Comparison of ENCODE assay signal across 19 mouse cellular contexts in the genomic region with DNA sequence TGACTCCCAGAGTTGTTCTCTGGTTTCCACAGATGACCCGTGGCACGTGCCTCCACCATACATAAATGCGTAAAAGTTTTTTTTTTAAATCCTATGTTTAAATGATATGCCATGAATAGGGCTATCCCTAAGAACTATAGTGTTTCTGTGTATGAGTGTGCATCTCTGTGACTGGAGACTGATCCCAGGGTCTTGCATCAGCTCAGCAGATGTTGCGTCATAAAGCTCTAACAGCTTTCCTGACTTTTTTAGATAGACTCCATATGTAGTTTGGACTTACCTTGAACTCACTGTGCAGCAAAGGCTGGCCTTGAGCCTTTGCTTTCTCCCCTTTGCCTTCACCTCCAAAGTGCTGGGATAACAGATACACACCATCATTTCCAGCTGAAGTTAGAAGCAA.
"Had no signal": no experiment of that assay in that cellular context is flagged by ENCODE, and none has a peak within 500 bp of the region (broad histone marks: within the 10 kb centered on the region; RNA-seq: fewer than 3 reads in every experiment).

No protein-coding gene starts in this region.

- H3K4me2 ChIP-seq: liver, embryonic 15.5 days; midbrain, embryonic 12.5 days; neural tube, embryonic 13.5 days; neural tube, embryonic 15.5 days had no signal

- ATAC-seq: liver, postnatal 0 days; midbrain, embryonic 16.5 days had no signal

- H3K9ac ChIP-seq: liver, embryonic 15.5 days; liver, postnatal 0 days; midbrain, embryonic 12.5 days; neural tube, embryonic 13.5 days; neural tube, embryonic 15.5 days had no signal

- H3K27me3 ChIP-seq: liver, embryonic 15.5 days; megakaryocyte, embryonic 14.5 days; midbrain, embryonic 12.5 days; neural tube, embryonic 13.5 days; neural tube, embryonic 15.5 days had no signal

- H3K4me3 ChIP-seq: liver, embryonic 15.5 days; megakaryocyte, embryonic 14.5 days; midbrain, embryonic 12.5 days; neural tube, embryonic 13.5 days; neural tube, embryonic 15.5 days had no signal

- H3K9me3 ChIP-seq: liver, embryonic 15.5 days; midbrain, embryonic 12.5 days; neural tube, embryonic 13.5 days; neural tube, embryonic 15.5 days had no signal

- H3K27ac ChIP-seq: liver, embryonic 15.5 days; macrophage; midbrain, embryonic 12.5 days; neural tube, embryonic 13.5 days; neural tube, embryonic 15.5 days had no signal

- DNase-seq: liver, postnatal 0 days; lung, adult 2 months; lung, postnatal 10 days; midbrain, embryonic 14.5 days; retina, postnatal 1 day; right cerebral cortex, adult 18-20 months; right cerebral cortex, postnatal 25 days; right cerebral cortex, postnatal 4 days; spleen, adult 18-20 months; thymus, adult 18-20 months; thymus, postnatal 14 days; thymus, postnatal 36 days had no signal

- H3K36me3 ChIP-seq: liver, embryonic 15.5 days; midbrain, embryonic 12.5 days; neural tube, embryonic 13.5 days; neural tube, embryonic 15.5 days had no signal

- H3K4me1 ChIP-seq: liver, embryonic 15.5 days; megakaryocyte, embryonic 14.5 days; midbrain, embryonic 12.5 days had no signal
